Mouse (Mus musculus): Measurements from ENCODE around the gene Dapl1. TPM values are rescaled to one million over a fixed set of nuclear protein-coding genes. Genes with fewer than 3 reads are reported as not detected.
A peak's percentile ranks its signal among the peaks of the same experiment; 100 is the strongest.

The Dapl1 gene
- polyA plus RNA-seq, 1 experiment from 2014 or later: 0.43 TPM

DNA sequence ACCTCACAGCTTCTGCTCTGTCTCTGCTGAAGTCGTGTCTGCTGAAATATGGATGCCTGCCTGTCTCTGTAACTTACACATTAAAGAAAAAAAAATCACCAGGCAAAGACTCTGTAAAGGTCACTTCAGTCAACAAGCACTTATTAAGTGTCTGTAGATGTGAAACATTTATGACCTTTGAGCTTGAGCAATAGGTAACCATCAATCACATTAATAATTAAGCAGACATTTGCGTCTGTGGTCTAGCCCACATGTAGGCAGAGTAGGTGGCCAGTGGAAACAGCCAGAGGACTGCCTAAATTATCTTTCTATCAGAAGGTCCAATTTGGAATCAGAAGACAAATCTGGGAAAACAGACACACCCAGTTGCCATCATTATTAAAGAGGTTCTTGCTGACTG is 32.8 kb upstream of the Dapl1 start:
- no peak overlapping the region for H3K4me3 ChIP-seq
- WGBS: 77% methylated on average over 2 of the region's 2 CpGs
- no peaks in the 10 kb centered on the region for H3K36me3 ChIP-seq
- no peaks in the 10 kb centered on the region for H3K27me3 ChIP-seq (replicated peaks)
- H3K9me3 ChIP-seq (replicated peaks): 0 out of 2 replicates have a peak, but pooled peaks cover 3% of the 10 kb centered on the region
- no peak overlapping the region for H3K27ac ChIP-seq (ENCODE audit: poor library complexity, severe bottlenecking)
- H3K4me1 ChIP-seq (replicated peaks): no peaks in the 10 kb centered on the region
- H3K4me2 ChIP-seq: no peak overlapping the region
- ATAC-seq (ENCODE audit: insufficient number of reproducible peaks, low FRiP score): no peak
- no peak overlapping the region for H3K9ac ChIP-seq

DNA sequence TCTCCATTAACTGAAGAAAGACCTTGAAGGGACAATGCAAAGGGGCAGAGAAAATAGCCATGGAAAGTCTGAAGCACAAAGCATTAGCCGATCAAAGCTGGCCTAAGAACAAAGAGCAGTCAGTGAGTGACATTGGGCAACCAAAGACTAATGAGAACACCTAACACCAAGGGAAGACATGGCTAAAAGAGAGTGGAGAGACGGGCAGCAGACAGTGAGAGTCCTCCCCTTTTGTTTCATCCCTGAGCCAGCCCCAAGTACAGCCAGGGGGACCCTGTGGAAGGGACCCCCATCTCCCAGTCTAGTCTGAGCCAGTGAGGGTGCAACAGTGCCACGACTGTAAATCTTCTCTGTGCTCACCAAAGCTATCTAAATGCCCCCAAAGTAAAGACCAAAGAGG is 32.4 kb upstream of the Dapl1 start:
- no peak overlapping the region for H3K27ac ChIP-seq (ENCODE audit: poor library complexity, severe bottlenecking)
- H3K36me3 ChIP-seq: no peaks in the 10 kb centered on the region
- ATAC-seq (ENCODE audit: insufficient number of reproducible peaks, low FRiP score): no peak
- H3K4me3 ChIP-seq: no peak overlapping the region
- H3K9me3 ChIP-seq (replicated peaks): 0 out of 2 replicates have a peak, but pooled peaks cover 3% of the 10 kb centered on the region
- no peak overlapping the region for H3K9ac ChIP-seq
- H3K4me1 ChIP-seq (replicated peaks): no peaks in the 10 kb centered on the region
- H3K27me3 ChIP-seq (replicated peaks): no peaks in the 10 kb centered on the region
- no peak overlapping the region for H3K4me2 ChIP-seq
- WGBS: 67% methylated on average over 3 of the region's 3 CpGs

DNA sequence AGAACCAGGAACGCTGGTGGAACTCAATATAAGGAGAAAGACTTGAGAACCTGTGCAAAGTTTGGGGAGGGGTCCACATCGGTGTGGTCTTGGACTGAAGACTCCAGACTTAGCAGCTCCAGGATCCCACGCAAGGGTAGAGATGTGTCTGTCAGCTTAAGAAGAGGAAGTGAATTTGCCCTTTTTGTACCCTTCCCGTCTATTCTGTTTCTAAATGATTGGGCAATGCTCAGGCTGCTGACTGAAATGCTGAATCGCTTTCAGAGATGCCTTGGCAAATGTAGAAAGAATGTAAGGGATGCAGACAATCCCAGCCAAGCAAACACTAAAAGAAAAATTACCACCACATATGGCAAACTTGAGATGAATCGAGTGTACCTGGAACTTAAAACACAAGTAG is 22.4 kb upstream of the Dapl1 start:
- 81% methylated on average over 6 of the region's 6 CpGs for WGBS
- no peak overlapping the region for H3K27ac ChIP-seq (ENCODE audit: poor library complexity, severe bottlenecking)
- ATAC-seq (ENCODE audit: insufficient number of reproducible peaks, low FRiP score): no peak
- H3K27me3 ChIP-seq (replicated peaks): no peaks in the 10 kb centered on the region
- H3K4me3 ChIP-seq: no peak overlapping the region
- no peak overlapping the region for H3K4me2 ChIP-seq
- H3K9ac ChIP-seq: no peak overlapping the region
- peaks cover 4% of the 10 kb centered on the region for H3K4me1 ChIP-seq (replicated peaks)
- peaks cover 10% of the 10 kb centered on the region for H3K9me3 ChIP-seq (replicated peaks)
- no peaks in the 10 kb centered on the region for H3K36me3 ChIP-seq

DNA sequence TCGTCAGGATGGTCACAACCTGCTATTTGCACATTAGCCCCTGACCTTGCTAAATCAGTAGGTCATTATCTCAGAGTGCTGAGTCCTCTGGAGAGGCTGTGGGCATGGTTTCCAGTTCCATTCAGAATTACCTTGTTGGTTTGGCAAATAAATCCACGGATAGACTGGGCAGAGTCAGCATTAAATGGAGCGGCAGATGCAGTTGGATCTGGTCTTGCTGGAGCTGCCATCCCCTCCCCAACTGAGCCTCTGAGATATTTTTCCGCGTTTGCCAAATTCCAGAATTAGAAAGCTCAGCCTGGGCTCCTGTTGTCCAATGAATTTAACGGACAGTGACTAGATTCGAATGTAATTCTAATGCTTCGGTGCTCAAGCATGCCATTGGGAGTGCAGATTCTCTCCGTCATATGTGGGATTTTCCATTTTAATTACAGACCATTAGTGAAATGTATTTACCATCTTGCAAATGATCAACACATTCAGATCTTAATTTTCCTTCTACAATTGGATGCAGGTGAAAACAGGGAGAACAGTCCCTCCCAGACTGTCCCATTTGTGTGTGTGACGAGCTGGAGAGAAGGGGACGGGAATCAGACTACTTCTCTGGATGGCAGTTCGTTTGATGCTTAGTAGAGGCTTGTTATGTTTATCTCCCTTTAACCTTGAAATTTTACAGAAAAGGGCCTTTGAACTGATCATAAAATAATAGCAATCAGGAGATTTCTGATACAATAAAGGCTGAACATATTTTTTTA is 20.8 kb upstream of the Dapl1 start:
- H3K4me2 ChIP-seq: no peak overlapping the region
- WGBS: 77% methylated on average over 12 of the region's 12 CpGs
- H3K4me1 ChIP-seq (replicated peaks): peaks cover 6% of the 10 kb centered on the region
- H3K9ac ChIP-seq: no peak overlapping the region
- peaks cover 7% of the 10 kb centered on the region for H3K9me3 ChIP-seq (replicated peaks)
- ATAC-seq (ENCODE audit: insufficient number of reproducible peaks, low FRiP score): no peak
- no peak overlapping the region for H3K27ac ChIP-seq (ENCODE audit: poor library complexity, severe bottlenecking)
- H3K4me3 ChIP-seq: no peak overlapping the region
- H3K27me3 ChIP-seq (replicated peaks): no peaks in the 10 kb centered on the region
- no peaks in the 10 kb centered on the region for H3K36me3 ChIP-seq

DNA sequence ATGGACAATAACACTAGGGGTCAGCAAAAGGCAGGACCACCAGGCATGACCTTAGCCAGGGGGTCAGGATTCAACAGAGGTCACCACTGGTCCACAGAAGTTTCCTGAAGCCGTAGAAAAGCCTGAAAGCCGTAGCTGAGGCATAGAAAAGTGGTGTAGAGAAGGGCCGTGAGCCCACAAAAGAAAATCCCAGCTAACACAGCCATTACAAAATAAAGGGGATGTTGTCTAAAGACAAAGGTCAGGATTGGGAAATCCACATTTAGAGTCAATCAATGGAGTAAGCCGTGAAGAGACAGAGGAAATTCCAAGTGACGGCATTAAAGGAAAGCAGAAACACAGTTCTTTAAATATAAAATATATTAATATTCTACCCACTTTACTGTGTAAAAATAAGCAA is 18.8 kb upstream of the Dapl1 start:
- Histone ChIP-seq H3K4me1 (replicated peaks) (peaks cover 14% of the 10 kb centered on the region), H3K4me2 (no peak overlapping the region), H3K9me3 (replicated peaks) (peaks cover under 1% of the 10 kb centered on the region; the same call in 1 of the 2 replicates), H3K36me3 (no peaks in the 10 kb centered on the region), H3K27ac (ENCODE audit: poor library complexity, severe bottlenecking) (no peak overlapping the region), H3K9ac (no peak overlapping the region), H3K27me3 (replicated peaks) (no peaks in the 10 kb centered on the region), H3K4me3 (no peak overlapping the region)
- WGBS: 80% methylated on average over 5 of the region's 5 CpGs
- ATAC-seq (ENCODE audit: insufficient number of reproducible peaks, low FRiP score): no peak

DNA sequence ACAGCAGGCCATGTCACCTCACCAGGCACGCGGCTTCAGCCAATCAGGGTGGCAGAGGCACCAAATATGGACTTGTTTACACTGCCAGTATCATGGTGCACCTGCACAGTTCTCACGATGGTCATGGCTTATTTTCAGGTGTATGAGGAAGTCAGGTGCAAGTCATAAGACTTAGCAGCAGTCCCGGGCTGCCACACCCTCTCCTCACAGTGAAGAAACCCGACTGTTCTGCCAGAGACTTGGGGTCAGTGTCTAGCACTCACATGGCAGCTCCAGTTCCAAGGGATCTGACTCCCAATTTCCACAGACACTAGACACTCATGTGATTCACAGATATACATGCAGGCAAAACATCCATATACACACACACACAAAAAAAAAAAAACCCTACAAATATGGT is 18.1 kb upstream of the Dapl1 start:
- no peak overlapping the region for H3K4me2 ChIP-seq
- H3K4me3 ChIP-seq: no peak overlapping the region
- no peak for ATAC-seq (ENCODE audit: insufficient number of reproducible peaks, low FRiP score)
- WGBS: 80% methylated on average over 5 of the region's 5 CpGs
- no peak overlapping the region for H3K9ac ChIP-seq
- H3K4me1 ChIP-seq (replicated peaks): peaks cover 20% of the 10 kb centered on the region
- H3K27me3 ChIP-seq (replicated peaks): no peaks in the 10 kb centered on the region
- H3K9me3 ChIP-seq (replicated peaks): no peaks in the 10 kb centered on the region
- H3K27ac ChIP-seq (ENCODE audit: poor library complexity, severe bottlenecking): no peak overlapping the region
- H3K36me3 ChIP-seq: no peaks in the 10 kb centered on the region

DNA sequence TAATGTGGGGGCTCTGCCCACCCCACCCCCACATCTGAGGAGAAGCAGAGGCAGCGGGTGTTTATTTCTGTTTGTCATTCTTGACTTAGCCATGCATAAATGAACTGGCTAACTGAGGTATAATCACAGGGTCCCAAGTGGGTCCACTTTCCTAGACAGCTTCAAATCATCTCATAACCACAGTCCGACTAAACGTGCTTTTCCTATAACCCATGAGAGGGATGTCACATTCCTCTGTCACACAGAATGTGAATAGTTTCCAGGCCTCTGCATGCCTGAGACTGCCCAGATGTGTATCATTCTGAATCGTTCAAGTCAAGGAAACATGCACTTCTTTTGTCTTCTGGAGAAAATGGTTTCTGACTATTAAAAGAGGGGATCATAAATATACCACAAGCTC is 17.4 kb upstream of the Dapl1 start:
- no peaks in the 10 kb centered on the region for H3K27me3 ChIP-seq (replicated peaks)
- H3K4me3 ChIP-seq: no peak overlapping the region
- no peak overlapping the region for H3K27ac ChIP-seq (ENCODE audit: poor library complexity, severe bottlenecking)
- no peak for ATAC-seq (ENCODE audit: insufficient number of reproducible peaks, low FRiP score)
- 25% methylated on average over 4 of the region's 4 CpGs for WGBS
- H3K36me3 ChIP-seq: no peaks in the 10 kb centered on the region
- peaks cover 25% of the 10 kb centered on the region for H3K4me1 ChIP-seq (replicated peaks)
- no peaks in the 10 kb centered on the region for H3K9me3 ChIP-seq (replicated peaks)
- H3K9ac ChIP-seq: no peak overlapping the region
- H3K4me2 ChIP-seq: no peak overlapping the region

DNA sequence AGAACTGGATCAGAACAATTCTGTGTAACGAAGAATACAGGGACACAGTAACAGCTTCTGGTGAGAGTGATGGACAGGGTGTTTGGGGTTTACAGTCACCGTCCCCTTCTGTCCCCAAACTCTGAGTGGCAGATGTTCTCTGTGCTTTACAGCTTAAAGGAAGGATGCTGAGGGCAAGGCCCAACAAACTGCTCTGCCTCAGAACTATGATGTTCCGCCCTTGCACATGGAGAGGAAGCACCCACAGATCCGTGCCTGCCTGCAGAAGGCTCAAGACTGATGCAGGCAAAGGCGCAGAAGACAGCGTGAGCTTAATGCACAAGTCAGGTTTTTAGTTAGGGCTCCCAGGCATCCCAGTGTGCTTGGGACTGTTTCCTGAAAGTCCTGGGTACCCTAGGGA is 16.5 kb upstream of the Dapl1 start:
- Histone ChIP-seq H3K36me3 (no peaks in the 10 kb centered on the region), H3K4me1 (replicated peaks) (peaks cover 25% of the 10 kb centered on the region), H3K27me3 (replicated peaks) (no peaks in the 10 kb centered on the region), H3K9ac (no peak overlapping the region), H3K4me3 (no peak overlapping the region), H3K9me3 (replicated peaks) (no peaks in the 10 kb centered on the region), H3K27ac (ENCODE audit: poor library complexity, severe bottlenecking) (no peak overlapping the region), H3K4me2 (no peak overlapping the region)
- ATAC-seq (ENCODE audit: insufficient number of reproducible peaks, low FRiP score): no peak
- WGBS: 88% methylated on average over 6 of the region's 6 CpGs

DNA sequence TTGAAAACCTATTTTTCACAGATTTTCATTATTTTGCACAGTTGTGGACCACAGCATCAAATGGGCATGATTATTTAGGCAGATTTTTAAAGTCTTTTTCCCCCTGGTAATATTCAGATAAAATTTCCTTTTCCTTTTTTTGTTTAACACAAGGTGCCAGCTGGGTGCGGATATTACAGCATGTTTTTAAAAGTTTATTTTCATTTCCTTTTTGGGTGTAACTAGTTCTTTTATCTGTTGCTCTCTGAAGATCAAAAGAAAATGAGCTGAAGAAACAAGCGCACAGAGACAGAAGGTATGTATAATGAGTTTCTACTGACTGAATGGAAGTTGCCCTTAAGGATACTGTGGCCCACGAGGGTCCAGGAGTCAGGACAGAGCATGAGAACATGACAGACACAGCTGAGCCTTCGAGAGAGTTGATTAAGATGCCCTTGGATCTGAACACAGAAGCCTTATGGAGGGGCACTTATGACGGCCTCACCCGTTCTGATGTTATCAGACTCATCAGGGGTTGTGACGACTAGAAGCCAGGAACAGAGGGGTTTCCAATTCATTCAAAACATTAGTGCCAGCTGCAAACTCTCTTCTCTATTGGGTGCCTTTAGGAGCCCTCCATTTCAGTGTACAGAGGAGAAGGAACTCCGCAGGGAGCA is 14.7 kb upstream of the Dapl1 start:
- Histone ChIP-seq H3K4me3 (no peak overlapping the region), H3K27ac (ENCODE audit: poor library complexity, severe bottlenecking) (no peak overlapping the region), H3K4me2 (no peak overlapping the region), H3K4me1 (replicated peaks) (peaks cover 25% of the 10 kb centered on the region; the same call in 1 of the 2 replicates), H3K36me3 (no peaks in the 10 kb centered on the region), H3K9me3 (replicated peaks) (no peaks in the 10 kb centered on the region), H3K9ac (no peak overlapping the region), H3K27me3 (replicated peaks) (no peaks in the 10 kb centered on the region)
- 58% methylated on average over 8 of the region's 8 CpGs for WGBS
- ATAC-seq (ENCODE audit: insufficient number of reproducible peaks, low FRiP score): no peak

DNA sequence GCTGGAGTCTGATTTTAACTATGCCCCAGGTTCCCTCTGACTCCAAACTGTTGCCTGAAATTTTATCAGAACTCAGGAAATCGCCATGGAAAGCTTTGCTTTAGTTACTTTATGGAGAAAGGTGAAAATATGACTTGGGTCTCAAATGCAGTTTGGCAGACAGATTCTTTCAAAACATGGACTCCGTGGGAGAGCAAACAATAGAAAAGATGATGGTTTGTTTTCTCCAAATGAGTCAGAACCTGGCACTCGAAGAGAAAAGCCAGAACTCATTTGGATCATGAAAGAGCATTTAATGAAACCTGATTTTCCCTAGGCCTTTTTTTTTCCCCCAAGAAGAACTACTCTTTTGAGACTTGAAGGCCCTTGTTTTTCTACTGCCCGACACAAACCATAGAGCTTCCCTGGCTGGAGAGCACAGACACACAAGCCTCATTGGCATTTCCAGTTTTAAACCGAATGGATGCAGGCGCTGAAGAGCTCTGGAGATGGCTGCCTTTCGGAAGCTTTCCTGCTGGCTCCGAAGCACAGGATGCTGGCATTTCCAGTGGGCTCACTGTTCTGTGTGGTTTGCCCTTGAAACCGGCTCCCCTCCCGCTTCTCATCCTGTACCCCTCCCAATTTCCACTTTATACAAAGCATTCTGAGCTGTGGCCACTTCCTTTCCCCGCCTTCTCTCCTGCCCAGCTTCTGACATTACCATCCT is 14.0 kb upstream of the Dapl1 start:
- peak; percentile 51; the same call in 1 of the 2 replicates for ATAC-seq (ENCODE audit: insufficient number of reproducible peaks, low FRiP score)
- Histone ChIP-seq H3K4me1 (replicated peaks) (peaks cover 25% of the 10 kb centered on the region; the same call in 1 of the 2 replicates), H3K4me3 (no peak overlapping the region), H3K36me3 (no peaks in the 10 kb centered on the region), H3K9ac (no peak overlapping the region), H3K27me3 (replicated peaks) (no peaks in the 10 kb centered on the region), H3K27ac (ENCODE audit: poor library complexity, severe bottlenecking) (peak overlapping the region; percentile 53; the same call in 1 of the 2 replicates), H3K4me2 (no peak overlapping the region), H3K9me3 (replicated peaks) (no peaks in the 10 kb centered on the region)
- WGBS: 57% methylated on average over 11 of the region's 11 CpGs

All from heart, embryonic 12.5 days (tissue).